In the genomic region with DNA sequence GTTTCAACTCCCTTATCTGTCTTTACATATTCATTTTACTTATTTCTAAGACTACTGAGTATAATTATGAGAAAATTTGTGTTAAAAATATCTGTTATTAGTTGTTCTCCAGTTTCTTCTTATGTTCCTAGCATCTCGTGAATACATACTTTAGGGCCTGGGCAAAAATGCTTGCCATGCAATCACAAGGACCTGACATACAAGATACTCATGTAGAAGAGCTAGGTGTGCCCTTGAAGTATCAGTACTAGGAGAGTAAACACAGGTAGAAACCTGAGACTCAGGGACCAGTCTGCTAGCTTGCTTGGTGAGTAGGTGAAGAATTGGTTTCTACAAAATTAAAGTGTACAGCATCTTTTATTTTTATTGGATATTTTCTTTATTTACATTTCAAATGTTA, we compare ENCODE assay signal across 29 mouse cellular contexts.
"Had no signal": no experiment of that assay in that cellular context is flagged by ENCODE, and none has a peak within 500 bp of the region (broad histone marks: within the 10 kb centered on the region; RNA-seq: fewer than 3 reads in every experiment).

No protein-coding gene starts in this region.

- H3K9me3 ChIP-seq: limb, embryonic 10.5 days; limb, embryonic 12.5 days; limb, embryonic 13.5 days; limb, embryonic 15.5 days; liver, embryonic 12.5 days; liver, embryonic 13.5 days; liver, embryonic 15.5 days; lung, embryonic 15.5 days; megakaryocyte, embryonic 14.5 days; midbrain, embryonic 10.5 days; midbrain, embryonic 12.5 days; midbrain, embryonic 13.5 days; midbrain, embryonic 15.5 days; neural tube, embryonic 12.5 days had no signal

- ATAC-seq: liver, embryonic 12.5 days; liver, postnatal 0 days; midbrain, embryonic 13.5 days; midbrain, embryonic 15.5 days; midbrain, embryonic 16.5 days had no signal

- H3K27me3 ChIP-seq: limb, embryonic 12.5 days; limb, embryonic 13.5 days; limb, embryonic 15.5 days; liver, embryonic 12.5 days; liver, embryonic 13.5 days; liver, embryonic 15.5 days; lung, embryonic 15.5 days; megakaryocyte, embryonic 14.5 days; midbrain, embryonic 12.5 days; midbrain, embryonic 13.5 days; midbrain, embryonic 15.5 days; neural tube, embryonic 12.5 days had no signal

- H3K4me2 ChIP-seq: limb, embryonic 12.5 days; limb, embryonic 13.5 days; limb, embryonic 15.5 days; liver, embryonic 11.5 days; liver, embryonic 12.5 days; liver, embryonic 13.5 days; liver, embryonic 15.5 days; lung, embryonic 14.5 days; lung, embryonic 15.5 days; midbrain, embryonic 11.5 days; midbrain, embryonic 12.5 days; midbrain, embryonic 13.5 days; midbrain, embryonic 15.5 days; neural tube, embryonic 12.5 days had no signal

- H3K27ac ChIP-seq: left cerebral cortex, adult 2 months; limb, embryonic 10.5 days; limb, embryonic 12.5 days; limb, embryonic 13.5 days; limb, embryonic 15.5 days; liver, embryonic 12.5 days; liver, embryonic 13.5 days; liver, embryonic 14.5 days; liver, embryonic 15.5 days; lung, embryonic 15.5 days; macrophage; midbrain, embryonic 10.5 days; midbrain, embryonic 12.5 days; midbrain, embryonic 13.5 days; midbrain, embryonic 15.5 days; neural tube, embryonic 12.5 days had no signal

- H3K9ac ChIP-seq: limb, embryonic 12.5 days; limb, embryonic 13.5 days; limb, embryonic 15.5 days; liver, embryonic 12.5 days; liver, embryonic 13.5 days; liver, embryonic 14.5 days; liver, embryonic 15.5 days; liver, postnatal 0 days; lung, embryonic 14.5 days; lung, embryonic 15.5 days; midbrain, embryonic 12.5 days; midbrain, embryonic 13.5 days; midbrain, embryonic 15.5 days; neural tube, embryonic 12.5 days had no signal

- H3K4me3 ChIP-seq: left cerebral cortex, adult 2 months; limb, embryonic 10.5 days; limb, embryonic 12.5 days; limb, embryonic 13.5 days; limb, embryonic 15.5 days; liver, embryonic 12.5 days; liver, embryonic 13.5 days; liver, embryonic 15.5 days; lung, embryonic 15.5 days; megakaryocyte, embryonic 14.5 days; midbrain, embryonic 10.5 days; midbrain, embryonic 12.5 days; midbrain, embryonic 13.5 days; midbrain, embryonic 15.5 days; myocyte; neural tube, embryonic 12.5 days had no signal

- H3K36me3 ChIP-seq: limb, embryonic 10.5 days; limb, embryonic 12.5 days; limb, embryonic 13.5 days; limb, embryonic 15.5 days; liver, embryonic 12.5 days; liver, embryonic 13.5 days; liver, embryonic 15.5 days; lung, embryonic 15.5 days; midbrain, embryonic 10.5 days; midbrain, embryonic 12.5 days; midbrain, embryonic 13.5 days; midbrain, embryonic 15.5 days; neural tube, embryonic 12.5 days had no signal

- DNase-seq: layer of hippocampus, postnatal 36 days; left cerebral cortex, postnatal 4 days; liver; liver, embryonic 13.5 days; liver, postnatal 0 days; lung, adult 18-20 months; lung, embryonic 14.5 days; lung, postnatal 14 days; midbrain, embryonic 14.5 days had no signal

- H3K4me1 ChIP-seq: limb, embryonic 10.5 days; limb, embryonic 12.5 days; limb, embryonic 13.5 days; limb, embryonic 15.5 days; liver, embryonic 12.5 days; liver, embryonic 13.5 days; liver, embryonic 15.5 days; lung, embryonic 15.5 days; megakaryocyte, embryonic 14.5 days; midbrain, embryonic 10.5 days; midbrain, embryonic 12.5 days; midbrain, embryonic 13.5 days; midbrain, embryonic 15.5 days; neural tube, embryonic 12.5 days had no signal
